In the genomic region with DNA sequence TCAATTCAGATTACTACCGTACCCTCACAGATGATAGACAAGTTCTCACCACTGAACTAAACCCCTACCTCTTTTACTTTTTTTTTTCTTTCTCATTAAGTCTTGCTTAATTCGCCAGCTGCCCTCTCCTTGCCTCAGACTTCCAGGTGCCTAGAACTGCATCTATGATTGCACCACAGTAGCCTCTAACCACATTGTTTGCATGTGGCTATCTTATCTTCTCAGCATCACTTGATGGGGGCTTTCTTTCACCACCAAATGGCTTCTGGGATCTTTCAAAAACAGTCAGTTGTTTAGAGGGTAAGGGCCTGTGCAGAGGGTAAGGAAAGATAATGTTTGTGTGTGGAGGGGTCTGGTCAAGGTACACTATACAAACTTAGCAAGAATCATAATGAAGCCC, we compare ENCODE assay signal across 1 mouse cellular context.
A peak's percentile ranks its signal among the peaks of the same experiment; 100 is the strongest.
TF ChIP-seq lines count a peak whose summit lies in the region.

No protein-coding gene starts in this region.

TF ChIP-seq in CH12.LX, 34 proteins besides CTCF, POLR2A, EP300 and RAD21 (continued from another document):
- TF ChIP-seq MAX (IDR thresholded peaks at IDR 0.05; ENCODE audit: low read length) (no peak), NRF1 (IDR thresholded peaks at IDR 0.05; ENCODE audit: low read depth, low read length) (no peak), CHD1 (IDR thresholded peaks at IDR 0.05; ENCODE audit: low read depth, low read length) (no peak), USF2 (conservative IDR thresholded peaks at IDR 0.05; ENCODE audit: low read depth, low read length) (no peak), ELF1 (IDR thresholded peaks at IDR 0.05; ENCODE audit: low read depth, low read length) (0 out of 2 replicates have a peak, but pooled peaks have one; percentile 27), TCF12 (IDR thresholded peaks at IDR 0.05; ENCODE audit: low read depth, low read length) (peak; percentile 80; the same call in 1 of the 2 replicates), SMC3 (IDR thresholded peaks at IDR 0.05; ENCODE audit: low read depth, low read length) (no peak), MAZ (IDR thresholded peaks at IDR 0.05; ENCODE audit: low read depth, low read length) (0 out of 2 replicates have a peak, but pooled peaks have one; percentile 48), IRF4 (IDR thresholded peaks at IDR 0.05; ENCODE audit: low read depth, low read length) (peak; percentile 66; the same call in 1 of the 2 replicates), RCOR1 (conservative IDR thresholded peaks at IDR 0.05; ENCODE audit: low read depth, low read length) (0 out of 2 replicates have a peak, but pooled peaks have one; percentile 39), JUN (IDR thresholded peaks at IDR 0.05; ENCODE audit: insufficient read depth, low read depth, low read length) (no peak), POLR2AphosphoS2 (IDR thresholded peaks at IDR 0.05; ENCODE audit: low read depth, low read length) (no peak), CHD2 (IDR thresholded peaks at IDR 0.05; ENCODE audit: low read length) (no peak), ZKSCAN1 (IDR thresholded peaks at IDR 0.05; ENCODE audit: borderline replicate concordance, low read depth, low read length) (no peak), E2F4 (IDR thresholded peaks at IDR 0.05; ENCODE audit: insufficient replicate concordance, low read depth, low read length) (no peak), KAT2A (IDR thresholded peaks at IDR 0.05; ENCODE audit: insufficient replicate concordance, low read length) (no peak), ZMIZ1 (IDR thresholded peaks at IDR 0.05; ENCODE audit: low read depth, low read length) (no peak), BHLHE40 (IDR thresholded peaks at IDR 0.05; ENCODE audit: low read depth, low read length) (peak; percentile 68), ZC3H11A (IDR thresholded peaks at IDR 0.05; ENCODE audit: low read depth, low read length) (no peak), USF1 (IDR thresholded peaks at IDR 0.05; ENCODE audit: low read depth, low read length) (no peak), HCFC1 (IDR thresholded peaks at IDR 0.05; ENCODE audit: low read depth, low read length) (no peak), JUND (conservative IDR thresholded peaks at IDR 0.05; ENCODE audit: low read depth, low read length) (no peak), UBTF (IDR thresholded peaks at IDR 0.05; ENCODE audit: low read depth, low read length) (no peak)
